Mouse (Mus musculus) gastrocnemius, adult 2 months (tissue): ENCODE measurements around the gene Sgcg. TPM values are rescaled to one million over a fixed set of nuclear protein-coding genes. Genes with fewer than 3 reads are reported as not detected.

Experiments used
- DNase-seq: peaks from one replicate; pipeline ENCODE4 v3.0.0; 2022
- H3K27ac ChIP-seq: fragments of 200-600 bp; 2 replicates; pipeline ENCODE4 v1.8.1; 2022; ENCODE audit warnings: mild to moderate bottlenecking
- H3K4me3 ChIP-seq: fragments of 200-600 bp; 2 replicates; pipeline ENCODE4 v1.8.1; 2022; ENCODE audit warnings: mild to moderate bottlenecking, moderate library complexity
- CTCF ChIP-seq: fragments of 200-600 bp; IDR thresholded peaks from 2 replicates; pipeline ENCODE4 v1.8.1; 2022; ENCODE audit warnings: antibody characterized with exemption, mild to moderate bottlenecking, moderate library complexity
- intact Hi-C: fragments of 180-260 bp; cut with DNase I; formaldehyde crosslinking; loops from one replicate; pipeline ENCODE4 v1.15.1; 2025
- total RNA-seq, 2 experiments: library from RNA; stranded (reverse); gene quantifications; 2 replicates each; pipeline ENCODE4 v1.2.3; 2021

Gene Sgcg
- total RNA-seq, 2 experiments from 2014 or later: 126 to 144 TPM

- Histone ChIP-seq H3K27ac (no peak overlapping the region), H3K4me3 (no peak overlapping the region)
- intact Hi-C loops: loop anchor here (5.0 kb wide), 1 partner anchor 37 kb away; no protein-coding TSS in a partner anchor
- no peak for TF ChIP-seq CTCF
- DNase-seq: no peak
Measured at GRCm38 (mm10) chr14:61224387-61225077, 33.8 kb downstream of the Sgcg start.

GRCm38 (mm10) chr14:61223740-61224139 is 34.5 kb downstream of the Sgcg start:
- TF ChIP-seq CTCF: no peak
- no peak overlapping the region for H3K27ac ChIP-seq
- H3K4me3 ChIP-seq: no peak overlapping the region
- intact Hi-C loops: no loop called here
- DNase-seq: no peak

- no peak for TF ChIP-seq CTCF
- DNase-seq: no peak
- intact Hi-C loops: no loop called here
- Histone ChIP-seq H3K4me3 (no peak overlapping the region), H3K27ac (no peak overlapping the region)
Measured at GRCm38 (mm10) chr14:61222506-61222905, 35.8 kb downstream of the Sgcg start.

- no peak overlapping the region for H3K4me3 ChIP-seq
- no peak for DNase-seq
- intact Hi-C loops: no loop called here
- no peak for TF ChIP-seq CTCF
- no peak overlapping the region for H3K27ac ChIP-seq
Measured at GRCm38 (mm10) chr14:61221166-61221565, 37.1 kb downstream of the Sgcg start.

GRCm38 (mm10) chr14:61211754-61212153 is 46.5 kb downstream of the Sgcg start:
- Histone ChIP-seq H3K4me3 (no peak overlapping the region), H3K27ac (no peak overlapping the region)
- intact Hi-C loops: no loop called here
- no peak for DNase-seq
- no peak for TF ChIP-seq CTCF

GRCm38 (mm10) chr14:61210111-61210510 is 48.2 kb downstream of the Sgcg start:
- no peak overlapping the region for H3K4me3 ChIP-seq
- DNase-seq: no peak
- intact Hi-C loops: no loop called here
- TF ChIP-seq CTCF: no peak
- H3K27ac ChIP-seq: no peak overlapping the region

- intact Hi-C loops: no loop called here
- TF ChIP-seq CTCF: no peak
- no peak for DNase-seq
- H3K4me3 ChIP-seq: no peak overlapping the region
- no peak overlapping the region for H3K27ac ChIP-seq
Measured at GRCm38 (mm10) chr14:61194416-61194815, 63.9 kb downstream of the Sgcg start.

GRCm38 (mm10) chr14:61192326-61192725 is 66.0 kb downstream of the Sgcg start:
- Histone ChIP-seq H3K4me3 (no peak overlapping the region), H3K27ac (no peak overlapping the region)
- intact Hi-C loops: no loop called here
- DNase-seq: no peak
- no peak for TF ChIP-seq CTCF

- Histone ChIP-seq H3K27ac (no peak overlapping the region), H3K4me3 (no peak overlapping the region)
- no peak for DNase-seq
- no peak for TF ChIP-seq CTCF
- intact Hi-C loops: no loop called here
Measured at GRCm38 (mm10) chr14:61191904-61192303, 66.4 kb downstream of the Sgcg start.

- TF ChIP-seq CTCF: peak; percentile 48
- DNase-seq: peak; percentile 82
- peak overlapping the region; percentile 94 for H3K27ac ChIP-seq
- H3K4me3 ChIP-seq: peak overlapping the region; percentile 92
- intact Hi-C loops: loop anchor here (2.0 to 10.0 kb wide), 2 partner anchors 36 to 272 kb away; no protein-coding TSS in a partner anchor
Measured at GRCm38 (mm10) chr14:61173229-61173628, 85.1 kb downstream of the Sgcg start.

GRCm38 (mm10) chr14:61172548-61173158 is 85.6 kb downstream of the Sgcg start:
- intact Hi-C loops: loop anchor here (2.0 to 10.0 kb wide), 2 partner anchors 36 to 272 kb away; no protein-coding TSS in a partner anchor
- TF ChIP-seq CTCF: no peak
- Histone ChIP-seq H3K4me3 (peak overlapping the region; percentile 92), H3K27ac (peak overlapping the region; percentile 94)
- peak; percentile 99 for DNase-seq

- no peak for DNase-seq
- Histone ChIP-seq H3K27ac (0 out of 2 replicates have a peak overlapping the region, but pooled peaks have one; percentile 2), H3K4me3 (no peak overlapping the region)
- intact Hi-C loops: loop anchor here (10.0 kb wide), 1 partner anchor 273 kb away; no protein-coding TSS in a partner anchor
- no peak for TF ChIP-seq CTCF
Measured at GRCm38 (mm10) chr14:61171261-61171970, 86.9 kb downstream of the Sgcg start.

Other genes starting within 250 kb of the Sgcg start
- 10 to 100 TPM in 1 of 2 experiments, 1 to 10 TPM in 1; 2.8 to 11.1 TPM for gene Tnfrsf19, start 212.0 kb downstream of the Sgcg start, total RNA-seq
- gene Sacs, start 120.0 kb downstream of the Sgcg start, total RNA-seq: 10 to 100 TPM in 1 of 2 experiments, 1 to 10 TPM in 1; 8.3 to 17.9 TPM
- under 1 TPM; 0.54 to 0.56 TPM for gene Arl11, start 51.3 kb upstream of the Sgcg start, total RNA-seq
- gene Ebpl, start 101.9 kb upstream of the Sgcg start, total RNA-seq: 1 to 10 TPM; 1.1 to 1.2 TPM
- 100 to 1,000 TPM; 111 to 118 TPM for gene Kpna3, start 181.4 kb upstream of the Sgcg start, total RNA-seq